Mouse (Mus musculus): Measurements from ENCODE around the gene Il6ra.

Il6ra gene

GRCm38 (mm10) chr3:89843148-89843547, 69.8 kb downstream of the Il6ra start:
- DNase-seq, result no peak

GRCm38 (mm10) chr3:89842258-89842657, 70.7 kb downstream of the Il6ra start:
- peak; percentile 63 to 75 for DNase-seq

- no peak for DNase-seq
Measured at GRCm38 (mm10) chr3:89835362-89835761, 77.6 kb downstream of the Il6ra start.

- DNase-seq, result peak; percentile 16 to 24
Measured at GRCm38 (mm10) chr3:89830815-89831591, 82.0 kb downstream of the Il6ra start, which contains the start of gene She. TSS of gene She (plus strand) at chr3:89831370.

GRCm38 (mm10) chr3:89826295-89826694, 86.7 kb downstream of the Il6ra start:
- DNase-seq, result no peak

- DNase-seq, result no peak
Measured at GRCm38 (mm10) chr3:89823594-89823993, 89.4 kb downstream of the Il6ra start.

- DNase-seq, result no peak
Measured at GRCm38 (mm10) chr3:89821548-89822480, 91.2 kb downstream of the Il6ra start.

GRCm38 (mm10) chr3:89821096-89821513, 91.9 kb downstream of the Il6ra start:
- DNase-seq, result no peak

GRCm38 (mm10) chr3:89820311-89821095, 92.5 kb downstream of the Il6ra start:
- DNase-seq, result no peak

- DNase-seq, result no peak
Measured at GRCm38 (mm10) chr3:89819897-89820296, 93.1 kb downstream of the Il6ra start.

GRCm38 (mm10) chr3:89818605-89819004, 94.4 kb downstream of the Il6ra start:
- no peak for DNase-seq

GRCm38 (mm10) chr3:89817056-89817455, 95.9 kb downstream of the Il6ra start:
- DNase-seq, result peak; percentile 62 to 69

Measured in cerebellum, postnatal 10 days (tissue).